Mouse (Mus musculus): ENCODE measurements around the gene Galnt12.

DNA sequence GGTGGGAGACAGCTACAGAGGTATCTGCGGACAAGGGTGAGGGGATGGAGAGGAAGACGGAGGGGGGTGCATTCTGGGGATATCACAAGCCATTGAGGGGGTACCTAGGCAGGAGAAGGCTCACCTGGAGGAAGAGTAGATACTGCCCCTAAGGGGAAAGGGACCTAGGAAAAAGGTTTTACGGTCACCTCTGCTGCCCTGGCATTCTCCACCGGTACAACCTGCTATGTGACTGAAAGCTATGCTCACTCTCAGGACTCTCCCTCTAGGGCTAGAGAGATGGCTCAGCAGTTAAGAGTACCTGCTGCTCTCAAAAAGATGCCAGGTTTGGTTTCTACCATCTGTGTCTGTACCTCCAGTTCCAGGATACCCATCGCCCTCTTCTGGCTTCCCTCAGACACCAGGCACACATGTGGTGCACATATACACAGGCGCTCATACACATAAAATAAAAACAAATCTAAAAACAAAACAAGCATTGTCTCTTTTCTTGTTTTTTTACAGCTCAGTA is 36.1 kb upstream of the Galnt12 start:
- TF ChIP-seq POLR2A (IDR thresholded peaks at IDR 0.05; ENCODE audit: control insufficient read depth in 1 of 2, insufficient read depth in 1 of 2, low read depth in 1 of 2, low read length in 2 of 2, poor library complexity in 1 of 2), result no peak
- TF ChIP-seq CTCF (IDR thresholded peaks at IDR 0.05 in 2 of 3, conservative IDR thresholded peaks at IDR 0.05 in 1 of 3; ENCODE audit: control insufficient read depth in 1 of 3, insufficient read depth in 1 of 3, low read depth in 2 of 3, low read length in 3 of 3, poor library complexity in 1 of 3, severe bottlenecking in 1 of 3), result no peak
- TF ChIP-seq GABPA (IDR thresholded peaks at IDR 0.05; ENCODE audit: low read depth, low read length), result no peak
- TF ChIP-seq MXI1 (IDR thresholded peaks at IDR 0.05; ENCODE audit: low read depth, low read length), result no peak
- no peak for TF ChIP-seq MYC (IDR thresholded peaks at IDR 0.05; ENCODE audit: low read depth, low read length)
- no peak for TF ChIP-seq POLR2AphosphoS5 (IDR thresholded peaks at IDR 0.05; ENCODE audit: borderline replicate concordance, low read depth, low read length)
- no peak for TF ChIP-seq RCOR1 (IDR thresholded peaks at IDR 0.05; ENCODE audit: low read depth, low read length)
